Mouse (Mus musculus) lung, adult 2 months (tissue): ENCODE results near the gene Rbm33.

ENCODE experiments used
- CTCF ChIP-seq: fragments of 200-500 bp; IDR thresholded peaks from 2 replicates; pipeline ENCODE4 v1.5.1; 2011; ENCODE audit warnings: mild to moderate bottlenecking, low read length, control low read depth; ENCODE audit not compliant: insufficient read depth
- POLR2A ChIP-seq: fragments of 200-500 bp; IDR thresholded peaks from 2 replicates; pipeline ENCODE4 v1.6.1; 2011; ENCODE audit warnings: low read depth, mild to moderate bottlenecking, control low read depth, low read length, borderline replicate concordance; ENCODE audit errors: extremely low read depth

DNA sequence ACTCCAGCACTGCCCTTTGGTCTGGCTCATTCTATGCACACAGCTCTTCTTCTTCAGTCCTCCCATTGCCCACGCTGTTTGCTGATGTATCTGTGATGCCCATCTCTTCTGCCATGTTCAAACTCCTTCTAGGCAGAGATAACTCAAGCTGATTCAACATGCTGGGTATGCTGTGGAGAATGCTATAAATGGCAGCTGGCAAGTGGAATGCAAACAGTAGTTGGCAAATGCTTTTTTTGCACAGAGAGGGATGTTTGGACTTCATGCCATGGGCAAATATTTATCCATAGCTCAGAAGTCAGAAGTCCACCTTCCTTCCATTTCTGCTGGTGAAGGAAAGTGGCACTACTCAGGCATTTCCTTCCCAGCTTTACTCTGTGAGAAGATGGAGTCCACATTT is 14.2 kb upstream of the Rbm33 start:
- TF ChIP-seq CTCF (no peak), POLR2A (no peak)
